ENCODE assay signal across 8 mouse cellular contexts in the genomic region with DNA sequence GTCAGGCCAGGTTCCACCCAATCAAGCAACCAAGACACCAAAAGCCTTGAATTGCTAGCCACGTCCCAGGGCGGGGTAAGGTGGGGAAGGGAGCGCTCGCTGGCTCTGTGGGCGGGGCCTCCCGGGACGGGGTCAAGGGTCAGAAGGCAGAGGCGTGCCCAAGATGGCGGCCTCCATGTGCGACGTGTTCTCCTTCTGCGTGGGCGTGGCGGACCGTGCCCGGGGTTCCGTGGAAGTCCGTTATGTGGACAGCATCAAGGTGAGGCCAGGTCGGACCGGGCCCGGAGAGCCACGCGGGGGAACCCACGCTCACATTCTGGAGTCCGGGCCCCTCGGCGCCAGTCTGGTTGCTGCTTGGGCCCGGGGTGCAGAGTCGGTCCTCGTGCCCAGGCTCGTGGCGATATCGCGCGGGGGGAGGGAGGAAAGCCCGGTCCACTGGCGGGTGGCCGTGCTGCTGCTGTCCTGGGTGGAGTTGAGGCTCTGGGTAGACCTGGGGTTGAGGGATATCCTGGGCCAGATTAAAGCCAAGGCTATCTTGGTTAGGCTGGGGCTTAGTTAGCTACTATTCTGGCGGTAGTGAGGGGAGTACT. TPM values are rescaled to one million over a fixed set of nuclear protein-coding genes. Genes with fewer than 3 reads are reported as not detected.
DNase-seq lines count a peak whose midpoint lies in the region; ATAC-seq and TF ChIP-seq lines count a peak whose summit lies in the region.

A gene (plus strand): TSS at position 148 of the 590 bp plus-strand sequence.

- H3K27me3 ChIP-seq in embryonic facial prominence, embryonic 14.5 days (replicated peaks; ENCODE audit: control insufficient read depth, insufficient read depth, low read length) = no peaks in the 10 kb centered on the region; the same call in 1 of the 2 replicates
- no peaks in the 10 kb centered on the region for H3K27me3 ChIP-seq in heart, adult 2 months (ENCODE audit: control insufficient read depth, insufficient read depth, low read length)
- H3K27me3 ChIP-seq in limb, embryonic 12.5 days = peaks cover 13% of the 10 kb centered on the region
- H3K27me3 ChIP-seq in midbrain, embryonic 14.5 days (ENCODE audit: control insufficient read depth, insufficient read depth, low read length) = no peaks in the 10 kb centered on the region

- H3K9ac ChIP-seq in embryonic facial prominence, embryonic 14.5 days (ENCODE audit: low read depth, low read length) = peak within 1 kb of the TSS; percentile 84
- H3K9ac ChIP-seq in heart, adult 2 months (ENCODE audit: low read depth, low read length) = peak within 1 kb of the TSS; percentile 60
- H3K9ac ChIP-seq in limb, embryonic 12.5 days (replicated peaks) = peak within 1 kb of the TSS; percentile 81
- H3K9ac ChIP-seq in midbrain, embryonic 14.5 days (replicated peaks; ENCODE audit: low read length) = peak within 1 kb of the TSS; percentile 73

- ATAC-seq in embryonic facial prominence, embryonic 14.5 days (ENCODE audit: low read depth) = peak; percentile 89
- peak; percentile 81 for ATAC-seq in limb, embryonic 12.5 days (ENCODE audit: insufficient number of reproducible peaks, insufficient read depth, low FRiP score, low TSS enrichment, low read depth)
- peak; percentile 75 for ATAC-seq in midbrain, embryonic 14.5 days (ENCODE audit: low FRiP score, low TSS enrichment)

- peaks cover 1% of the 10 kb centered on the region; the same call in 1 of the 2 replicates for H3K4me1 ChIP-seq in bone marrow, adult 2 months (ENCODE audit: control insufficient read depth, insufficient read depth, low read length)
- H3K4me1 ChIP-seq in embryonic facial prominence, embryonic 14.5 days (ENCODE audit: control insufficient read depth, insufficient read depth, low read length) = peaks cover 6% of the 10 kb centered on the region; the same call in 1 of the 2 replicates
- no peaks in the 10 kb centered on the region for H3K4me1 ChIP-seq in heart, adult 2 months (ENCODE audit: control insufficient read depth, insufficient read depth, low read length)
- H3K4me1 ChIP-seq in limb, embryonic 12.5 days (replicated peaks) = no peaks in the 10 kb centered on the region; the same call in 1 of the 2 replicates
- no peaks in the 10 kb centered on the region for H3K4me1 ChIP-seq in midbrain, embryonic 14.5 days (ENCODE audit: control insufficient read depth, insufficient read depth, low read length)

- no peak for TF ChIP-seq EP300 in heart, adult 2 months (IDR thresholded peaks at IDR 0.05; ENCODE audit: insufficient read depth, low read depth, low read length)

- intact Hi-C loops in heart, adult 2 months (cut with DNase I) = no loop called here

- no peak for TF ChIP-seq POLR2A in bone marrow, adult 2 months (IDR thresholded peaks at IDR 0.05; ENCODE audit: borderline replicate concordance, control insufficient read depth, low read depth, low read length)
- TF ChIP-seq POLR2A in heart, adult 2 months (IDR thresholded peaks at IDR 0.05; ENCODE audit: insufficient read depth, low read depth, low read length) = no peak

- peak within 1 kb of the TSS; percentile 84 for H3K4me3 ChIP-seq in bone marrow, adult 2 months (replicated peaks; ENCODE audit: control insufficient read depth, low read depth, low read length)
- H3K4me3 ChIP-seq in embryonic facial prominence, embryonic 14.5 days (ENCODE audit: low read depth, low read length) = peak within 1 kb of the TSS; percentile 95
- H3K4me3 ChIP-seq in heart, adult 2 months = peak within 1 kb of the TSS; percentile 92
- peak within 1 kb of the TSS; percentile 92 for H3K4me3 ChIP-seq in limb, embryonic 12.5 days (replicated peaks)
- H3K4me3 ChIP-seq in midbrain, embryonic 14.5 days (replicated peaks; ENCODE audit: low read depth, low read length) = peak within 1 kb of the TSS; percentile 64

- H3K27ac ChIP-seq in bone marrow, adult 2 months (ENCODE audit: control insufficient read depth, insufficient read depth, low read depth, low read length, poor library complexity) = no peak within 1 kb of the TSS
- H3K27ac ChIP-seq in embryonic facial prominence, embryonic 14.5 days (replicated peaks; ENCODE audit: low read depth, low read length) = no peak within 1 kb of the TSS
- H3K27ac ChIP-seq in heart, adult 2 months = 0 out of 2 replicates have a peak within 1 kb of the TSS, but pooled peaks have one; percentile 12
- H3K27ac ChIP-seq in limb, embryonic 12.5 days = peak within 1 kb of the TSS; percentile 35; the same call in 1 of the 2 replicates
- H3K27ac ChIP-seq in midbrain, embryonic 14.5 days (replicated peaks; ENCODE audit: low read depth, low read length) = no peak within 1 kb of the TSS

- no peaks in the 10 kb centered on the region for H3K9me3 ChIP-seq in embryonic facial prominence, embryonic 14.5 days (ENCODE audit: control insufficient read depth, low read length)
- H3K9me3 ChIP-seq in limb, embryonic 12.5 days = no peaks in the 10 kb centered on the region
- H3K9me3 ChIP-seq in midbrain, embryonic 14.5 days (ENCODE audit: control insufficient read depth, low read length) = no peaks in the 10 kb centered on the region

- H3K4me2 ChIP-seq in embryonic facial prominence, embryonic 14.5 days (ENCODE audit: low read depth, low read length) = peak within 1 kb of the TSS; percentile 84
- peak within 1 kb of the TSS; percentile 76 for H3K4me2 ChIP-seq in limb, embryonic 12.5 days
- peak within 1 kb of the TSS; percentile 89 for H3K4me2 ChIP-seq in midbrain, embryonic 14.5 days (ENCODE audit: low read length)

- DNase-seq in 416B (ENCODE audit: low read depth) = peak; percentile 69
- peak; percentile 84 for DNase-seq in embryonic facial prominence, embryonic 14.5 days (ENCODE audit: low spot score)
- peak; percentile 86 to 90 for DNase-seq in heart, adult 2 months
- DNase-seq in kidney, adult 8-10 months = peak; percentile 80 to 91
- DNase-seq in midbrain, embryonic 14.5 days = peak; percentile 84
- DNase-seq in spleen, adult 18-20 months = peak; percentile 81 to 93

- H3K79me2 ChIP-seq in heart, adult 2 months (replicated peaks; ENCODE audit: control insufficient read depth, insufficient read depth, low read length) = no peaks in the 10 kb centered on the region

- WGBS in bone marrow, adult 2 months = under 1% methylated on average over 39 of the region's 39 CpGs
- under 1% methylated on average over 37 of the region's 39 CpGs for WGBS in embryonic facial prominence, embryonic 14.5 days
- under 1% methylated on average over 39 of the region's 39 CpGs for WGBS in heart, adult 2 months
- WGBS in limb, embryonic 12.5 days = under 1% methylated on average over 39 of the region's 39 CpGs
- WGBS in midbrain, embryonic 14.5 days = 1% methylated on average over 39 of the region's 39 CpGs

- TF ChIP-seq CTCF in bone marrow, adult 2 months (IDR thresholded peaks at IDR 0.05; ENCODE audit: control insufficient read depth, insufficient read depth, low read length) = no peak
- TF ChIP-seq CTCF in heart, adult 2 months (IDR thresholded peaks at IDR 0.05) = no peak

- no peaks in the 10 kb centered on the region for H3K36me3 ChIP-seq in embryonic facial prominence, embryonic 14.5 days (ENCODE audit: control insufficient read depth, insufficient read depth, low read length)
- no peaks in the 10 kb centered on the region for H3K36me3 ChIP-seq in heart, adult 2 months (ENCODE audit: control insufficient read depth, insufficient read depth, low read length)
- no peaks in the 10 kb centered on the region for H3K36me3 ChIP-seq in limb, embryonic 12.5 days
- no peaks in the 10 kb centered on the region for H3K36me3 ChIP-seq in midbrain, embryonic 14.5 days (ENCODE audit: control insufficient read depth, insufficient read depth, low read length)

RNA-seq across cellular contexts. Expression of the gene that starts here (rescaled TPM):
- polyA plus RNA-seq in bone marrow, adult 2 months (2011; ENCODE audit: insufficient read depth, insufficient read length, low replicate concordance, missing spikeins) = 7.3 and 8.1 TPM in 2 replicates
- polyA plus RNA-seq in embryonic facial prominence, embryonic 14.5 days (2014; fragmentation: Nextera tagmentation; extraction: Ambion mirVana) = 38.1 and 43.4 TPM in 2 replicates
- 10 to 100 TPM in 1 of 2 experiments, 1 to 10 TPM in 1; 8.1 to 13.6 TPM for total RNA-seq in heart, adult 2 months (2021)
- polyA plus RNA-seq in heart, adult 2 months (2012; rRNA removed) = 13.1 and 13.9 TPM in 2 replicates
- polyA plus RNA-seq in limb, embryonic 12.5 days (2016; fragmentation: Nextera tagmentation; extraction: Ambion mirVana) = 65.2 and 66.2 TPM in 2 replicates
- 54.0 and 55.9 TPM in 2 replicates for polyA plus RNA-seq in midbrain, embryonic 14.5 days (2014; fragmentation: Nextera tagmentation; extraction: Ambion mirVana)

Comparison
In these comparisons a context has a peak if more than half of its experiments do, and no peak if none do; other contexts are left out.
1. H3K27ac ChIP-seq: peak in heart, adult 2 months (single experiment) and limb, embryonic 12.5 days (single experiment); none in bone marrow, adult 2 months (single experiment), embryonic facial prominence, embryonic 14.5 days (single experiment) and midbrain, embryonic 14.5 days (single experiment).
2. Peak in every context shown above with its lines, with median percentiles within 50 percentile points of each other: DNase-seq, H3K4me3 ChIP-seq, ATAC-seq, H3K4me2 ChIP-seq and H3K9ac ChIP-seq.